ENCODE assay signal across 13 mouse cellular contexts in the genomic region with DNA sequence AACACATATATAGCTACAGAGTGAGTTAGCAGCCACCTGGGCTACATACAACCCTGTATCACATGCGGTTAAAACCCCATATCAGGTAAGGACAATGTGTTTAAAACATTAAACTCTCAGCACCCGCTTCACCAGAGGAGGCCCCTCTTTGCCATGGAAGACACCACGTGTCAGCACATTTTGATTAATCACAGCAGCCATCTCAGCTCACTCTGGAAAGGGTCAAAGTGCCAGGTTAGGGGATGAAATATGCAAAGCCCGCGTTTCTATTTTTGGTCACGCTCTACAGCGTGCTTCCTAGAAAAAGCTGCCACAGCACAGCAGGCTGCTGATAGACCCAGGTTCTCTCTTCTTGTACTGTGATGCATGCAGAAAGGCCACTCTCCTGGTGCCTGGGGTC.
DNase-seq lines count a peak whose midpoint lies in the region; ATAC-seq lines count a peak whose summit lies in the region.
"Had no signal": no experiment of that assay in that cellular context is flagged by ENCODE, and none has a peak within 500 bp of the region (broad histone marks: within the 10 kb centered on the region; RNA-seq: fewer than 3 reads in every experiment).

No protein-coding gene starts in this region.

- H3K27me3 ChIP-seq in heart, embryonic 11.5 days (ENCODE audit: control insufficient read depth, insufficient read depth, low read length): no peaks in the 10 kb centered on the region
- no peaks in the 10 kb centered on the region for H3K27me3 ChIP-seq in embryonic facial prominence, embryonic 10.5 days (replicated peaks; ENCODE audit: low read depth, poor library complexity, severe bottlenecking)
- no peaks in the 10 kb centered on the region for H3K27me3 ChIP-seq in heart, embryonic 14.5 days (ENCODE audit: control insufficient read depth, insufficient read depth, low read length)
- H3K27me3 ChIP-seq: CH12.LX; limb, embryonic 15.5 days; lung, embryonic 15.5 days had no signal

- 34% methylated on average over 7 of the region's 7 CpGs for WGBS in heart, embryonic 11.5 days (ENCODE audit: insufficient replicate concordance)
- WGBS in embryonic facial prominence, embryonic 10.5 days: 67% methylated on average over 7 of the region's 7 CpGs
- WGBS in heart, embryonic 14.5 days: 23% methylated on average over 7 of the region's 7 CpGs

- ATAC-seq in heart, embryonic 11.5 days (replicated peaks; ENCODE audit: insufficient number of reproducible peaks, low FRiP score, low TSS enrichment): no peak
- ATAC-seq in heart, embryonic 14.5 days (ENCODE audit: insufficient number of reproducible peaks, insufficient read depth, low FRiP score, low read depth): no peak

- no peak for DNase-seq in heart, postnatal 4 days
- no peak for DNase-seq in embryonic facial prominence, embryonic 10.5 days (ENCODE audit: low spot score)
- DNase-seq in kidney, postnatal 14 days: peak; percentile 59
- no peak for DNase-seq in lung, postnatal 25 days (ENCODE audit: low spot score)
- no peak for DNase-seq in adrenal gland, adult 8-10 months
- DNase-seq in cerebellum, adult 11-12 months: no peak
- DNase-seq: cerebellum, postnatal 25 days had no signal

- no peaks in the 10 kb centered on the region for H3K36me3 ChIP-seq in heart, embryonic 11.5 days (ENCODE audit: control insufficient read depth, insufficient read depth, low read length)
- no peaks in the 10 kb centered on the region for H3K36me3 ChIP-seq in embryonic facial prominence, embryonic 10.5 days (replicated peaks)
- H3K36me3 ChIP-seq in heart, embryonic 14.5 days (ENCODE audit: control insufficient read depth, insufficient read depth, low read length): no peaks in the 10 kb centered on the region
- H3K36me3 ChIP-seq: limb, embryonic 15.5 days; lung, embryonic 15.5 days had no signal

- no peaks in the 10 kb centered on the region for H3K9me3 ChIP-seq in heart, embryonic 11.5 days (replicated peaks; ENCODE audit: control insufficient read depth, low read length)
- H3K9me3 ChIP-seq in embryonic facial prominence, embryonic 10.5 days: no peaks in the 10 kb centered on the region
- H3K9me3 ChIP-seq in heart, embryonic 14.5 days (ENCODE audit: control insufficient read depth, low read length): no peaks in the 10 kb centered on the region
- H3K9me3 ChIP-seq: limb, embryonic 15.5 days; lung, embryonic 15.5 days had no signal

- peak overlapping the region; percentile 50; the same call in 1 of the 2 replicates for H3K9ac ChIP-seq in heart, embryonic 11.5 days (ENCODE audit: low read depth, low read length)
- H3K9ac ChIP-seq in heart, embryonic 14.5 days (ENCODE audit: low read length): peak overlapping the region; percentile 32; the same call in 1 of the 2 replicates
- H3K9ac ChIP-seq: limb, embryonic 15.5 days; lung, embryonic 15.5 days had no signal

- peak overlapping the region; percentile 62 for H3K27ac ChIP-seq in heart, embryonic 11.5 days (ENCODE audit: low read depth, low read length)
- peak overlapping the region; percentile 60 for H3K27ac ChIP-seq in embryonic facial prominence, embryonic 10.5 days (replicated peaks)
- peak overlapping the region; percentile 71 to 83 for H3K27ac ChIP-seq in heart, embryonic 14.5 days (replicated peaks in 1 of 2; ENCODE audit: control insufficient read depth in 1 of 2, insufficient read depth in 1 of 2, low read depth in 2 of 2, low read length in 2 of 2)
- H3K27ac ChIP-seq: left cerebral cortex, adult 2 months; limb, embryonic 15.5 days; lung, embryonic 15.5 days had no signal

- H3K4me1 ChIP-seq in heart, embryonic 11.5 days (ENCODE audit: control insufficient read depth, insufficient read depth, low read length): peaks cover 42% of the 10 kb centered on the region
- peaks cover 49% of the 10 kb centered on the region for H3K4me1 ChIP-seq in embryonic facial prominence, embryonic 10.5 days
- peaks cover 44 to 56% of the 10 kb centered on the region in 2 experiments for H3K4me1 ChIP-seq in heart, embryonic 14.5 days (ENCODE audit: control insufficient read depth in 2 of 2, insufficient read depth in 2 of 2, low read length in 2 of 2)

- no peak overlapping the region for H3K4me3 ChIP-seq in heart, embryonic 11.5 days (ENCODE audit: low read depth, low read length)
- no peak overlapping the region for H3K4me3 ChIP-seq in embryonic facial prominence, embryonic 10.5 days
- H3K4me3 ChIP-seq in heart, embryonic 14.5 days (ENCODE audit: control insufficient read depth in 1 of 2, insufficient read depth in 1 of 2, low read depth in 1 of 2, low read length in 2 of 2): no peak overlapping the region
- H3K4me3 ChIP-seq: left cerebral cortex, adult 2 months; limb, embryonic 15.5 days; lung, embryonic 15.5 days had no signal

- H3K4me2 ChIP-seq in heart, embryonic 11.5 days: no peak overlapping the region
- no peak overlapping the region for H3K4me2 ChIP-seq in heart, embryonic 14.5 days (ENCODE audit: low read length)
- H3K4me2 ChIP-seq: limb, embryonic 15.5 days; lung, embryonic 15.5 days had no signal
